Mouse (Mus musculus) ES-E14 (cell line): Measurements from ENCODE around the gene Dpysl5.

Experiments used
- ZC3H11A ChIP-seq: IDR thresholded peaks from 2 replicates; pipeline ENCODE4 v1.6.1; 2012; ENCODE audit warnings: low read depth, mild to moderate bottlenecking, inconsistent platforms, low read length, borderline replicate concordance
- ZNF384 ChIP-seq: IDR thresholded peaks from 2 replicates; pipeline ENCODE4 v1.6.1; 2012; ENCODE audit warnings: low read depth, low read length, inconsistent platforms

DNA sequence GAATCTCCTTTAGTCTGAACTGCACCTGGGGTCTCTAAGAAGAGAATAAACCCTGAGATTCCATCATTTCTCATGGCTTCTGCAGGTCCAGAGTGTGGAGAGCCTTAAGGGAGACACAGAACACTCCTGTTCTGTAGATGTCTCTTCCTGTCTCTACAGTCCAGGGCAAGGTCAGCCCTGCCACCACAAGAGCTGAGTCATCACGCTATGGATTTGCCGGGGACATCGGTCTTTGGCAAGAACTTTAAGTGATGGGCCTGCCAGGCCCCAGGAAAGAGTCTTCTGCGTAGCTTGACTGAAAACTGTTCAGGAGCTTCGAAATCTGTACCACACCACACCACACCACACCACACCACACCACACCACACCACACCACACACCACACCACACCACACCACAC lies 76.0 kb downstream of the Dpysl5 start:
- TF ChIP-seq ZNF384 (no peak), ZC3H11A (no peak)
